Mouse (Mus musculus) embryonic fibroblast, embryonic 13.5 days (primary cell): ENCODE data around the gene Gpr156. TPM values are rescaled to one million over a fixed set of nuclear protein-coding genes. Genes with fewer than 3 reads are reported as not detected.
"Not testable (repeated sequence)": the region's sequence is repeated elsewhere in the genome, so short reads cannot be mapped to it uniquely, and the experiment has no call there.

ENCODE experiments used
- H3K27ac ChIP-seq: 2 replicates; pipeline ENCODE4 v1.5.1; 2012; ENCODE audit warnings: low read length, control low read depth, inconsistent platforms; ENCODE audit not compliant: insufficient read depth
- H3K4me1 ChIP-seq: 2 replicates; pipeline ENCODE4 v1.6.1; 2011; ENCODE audit warnings: low read length; ENCODE audit not compliant: control insufficient read depth, insufficient read depth
- H3K4me3 ChIP-seq: 2 replicates; pipeline ENCODE4 v1.5.1; 2011; ENCODE audit warnings: mild to moderate bottlenecking, control low read depth, low read length; ENCODE audit not compliant: insufficient read depth
- CTCF ChIP-seq: IDR thresholded peaks from 2 replicates; pipeline ENCODE4 v1.5.1; 2011; ENCODE audit warnings: mild to moderate bottlenecking, control low read depth, low read length, moderate library complexity, borderline replicate concordance; ENCODE audit not compliant: insufficient read depth
- POLR2A ChIP-seq: IDR thresholded peaks from 2 replicates; pipeline ENCODE4 v1.6.1; 2011; ENCODE audit warnings: low read depth, mild to moderate bottlenecking, control low read depth, low read length, moderate library complexity
- polyA plus RNA-seq: library from polyadenylated mRNA; stranded (reverse); fragments of >200 nt; gene quantifications from 2 replicates; pipeline ENCODE4 v1.2.4, GENCODE M21; 2011; ENCODE audit warnings: low read depth; ENCODE audit not compliant: missing spikeins, insufficient read length

The Gpr156 gene
- polyA plus RNA-seq, 1 experiment: 0.30 TPM

DNA sequence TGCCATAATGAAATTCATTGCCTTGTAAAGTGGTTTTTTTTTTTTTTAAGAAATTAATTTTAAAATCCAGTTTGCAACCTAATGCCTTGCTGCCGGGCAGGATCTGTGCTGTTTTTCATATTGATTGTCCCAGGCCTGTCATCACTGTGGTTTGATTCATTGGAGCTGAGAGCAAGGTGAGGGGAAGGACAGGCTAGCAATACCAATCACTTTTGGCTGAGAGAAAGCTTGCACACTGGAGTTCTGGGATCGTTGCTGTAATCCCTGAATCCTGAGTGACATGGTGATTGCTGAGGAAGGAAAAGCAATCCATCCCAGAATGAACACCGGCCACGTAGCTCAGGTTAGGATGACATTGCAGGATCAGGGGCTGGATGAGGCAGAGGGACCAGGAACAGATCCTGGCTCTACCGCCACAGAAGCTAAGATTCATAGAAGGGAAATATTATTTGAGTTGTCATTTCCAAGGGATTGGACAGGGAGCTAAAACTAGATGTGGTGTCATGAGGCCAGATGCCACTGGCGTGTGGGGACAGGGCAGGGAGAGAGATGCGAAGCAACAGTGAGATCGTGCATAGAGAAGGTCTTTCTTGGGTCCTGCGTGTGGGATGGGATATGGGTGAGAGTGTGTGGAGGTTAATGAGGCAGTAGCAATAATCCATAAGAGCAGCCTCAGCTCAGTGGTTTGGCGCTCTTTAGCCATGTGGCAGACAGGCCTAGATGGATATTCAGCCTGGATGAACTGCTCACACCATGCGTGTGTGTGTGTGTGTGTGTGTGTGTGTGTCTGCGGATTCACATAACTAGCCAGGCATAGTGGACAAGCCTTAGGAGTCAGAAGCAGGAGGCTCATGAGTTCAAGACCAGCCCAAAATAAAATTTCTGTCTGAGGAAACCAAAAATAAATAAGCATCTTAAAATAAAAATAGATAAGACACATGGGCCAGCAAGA lies 38.0 kb downstream of the Gpr156 start:
- TF ChIP-seq POLR2A (no peak), CTCF (no peak)

DNA sequence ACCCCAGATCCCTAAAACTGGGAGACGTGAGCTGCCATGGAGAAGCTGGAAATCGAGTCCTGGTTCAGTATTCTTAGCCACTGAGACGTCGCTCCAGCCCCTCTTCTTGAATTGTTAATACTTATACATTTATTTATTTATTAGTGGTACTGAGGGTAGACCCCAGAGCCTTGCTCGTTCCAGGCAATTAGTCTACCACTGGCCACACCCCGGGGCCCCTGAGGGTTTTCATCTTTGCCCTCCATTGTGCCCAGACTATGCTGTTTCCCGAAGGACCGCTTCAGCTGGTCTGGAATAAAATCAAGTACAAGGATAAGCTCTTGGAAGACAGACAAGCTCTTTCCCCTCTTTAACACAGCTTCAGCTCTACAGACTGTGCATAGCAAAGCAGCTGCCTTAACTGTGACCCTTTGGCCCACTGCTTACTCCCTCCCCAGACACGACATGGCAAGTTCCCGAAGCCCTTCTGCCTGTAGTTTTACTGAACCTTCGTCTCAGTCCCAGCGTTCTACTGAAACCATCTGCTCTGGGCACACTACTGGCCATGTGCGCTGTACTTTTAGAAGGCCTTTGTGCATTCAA lies 39.1 kb downstream of the Gpr156 start:
- TF ChIP-seq POLR2A (no peak), CTCF (no peak)
- H3K27ac ChIP-seq: no peak overlapping the region
- no peaks in the 10 kb centered on the region for H3K4me1 ChIP-seq
- H3K4me3 ChIP-seq: no peak overlapping the region

More for the DNA sequence above, 38.0 kb downstream of the Gpr156 start:
- H3K27ac ChIP-seq: no peak overlapping the region
- H3K4me3 ChIP-seq: no peak overlapping the region
- H3K4me1 ChIP-seq: no peaks in the 10 kb centered on the region

DNA sequence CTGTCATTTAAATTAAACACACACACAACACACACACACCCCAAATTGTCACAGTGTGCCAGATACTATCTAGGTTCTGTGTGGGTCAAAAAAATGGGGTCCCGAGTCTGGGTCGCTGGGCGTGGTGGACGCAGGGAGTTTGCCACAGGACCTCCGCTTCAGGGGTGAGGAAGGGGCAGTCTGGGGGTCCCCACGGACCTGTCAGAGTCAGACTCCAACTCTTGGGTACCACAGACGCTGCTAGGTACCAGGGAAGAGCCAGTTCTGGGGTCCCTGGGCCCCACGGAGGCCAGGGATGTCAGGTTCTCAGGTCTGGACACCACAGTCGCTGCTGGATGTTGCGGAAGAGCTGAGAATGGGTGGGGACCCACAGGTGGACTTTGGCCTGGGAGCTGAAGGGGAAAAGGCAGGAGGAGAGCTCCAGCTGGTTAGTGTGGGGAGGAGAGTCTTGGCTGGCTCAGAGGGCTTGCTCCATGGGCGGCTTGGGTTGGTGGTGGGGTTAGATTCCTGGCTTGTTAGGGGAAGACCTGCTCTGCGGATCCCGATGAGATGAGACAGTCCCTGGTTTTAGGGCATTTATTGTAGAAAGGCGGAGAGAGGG lies 39.9 kb downstream of the Gpr156 start:
- H3K4me3 ChIP-seq: no peak overlapping the region
- H3K4me1 ChIP-seq: no peaks in the 10 kb centered on the region
- H3K27ac ChIP-seq: no peak overlapping the region
- TF ChIP-seq POLR2A: no peak
- TF ChIP-seq CTCF: no peak

DNA sequence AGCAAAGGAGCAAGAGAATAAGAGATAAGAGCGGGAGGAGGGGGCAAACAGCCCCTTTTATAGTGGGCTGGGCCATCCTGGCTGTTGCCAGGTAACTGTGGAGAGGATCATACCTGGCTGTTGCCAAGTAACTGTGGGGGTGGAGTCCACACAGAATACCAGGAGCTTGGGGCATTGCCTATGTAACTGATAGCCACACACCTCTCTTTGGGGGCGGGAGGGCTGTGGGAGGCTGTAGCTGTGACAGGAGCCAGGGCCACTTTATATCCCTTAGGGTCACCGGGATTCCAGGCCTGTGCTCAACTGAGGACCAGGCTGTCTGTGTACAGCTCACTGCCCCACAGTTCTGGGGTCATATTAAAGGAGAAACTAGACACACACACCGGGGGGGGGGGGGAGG lies 40.5 kb downstream of the Gpr156 start:
- TF ChIP-seq CTCF: no peak
- no peak for TF ChIP-seq POLR2A
- Histone ChIP-seq H3K4me3 (no peak overlapping the region), H3K27ac (no peak overlapping the region), H3K4me1 (no peaks in the 10 kb centered on the region)

DNA sequence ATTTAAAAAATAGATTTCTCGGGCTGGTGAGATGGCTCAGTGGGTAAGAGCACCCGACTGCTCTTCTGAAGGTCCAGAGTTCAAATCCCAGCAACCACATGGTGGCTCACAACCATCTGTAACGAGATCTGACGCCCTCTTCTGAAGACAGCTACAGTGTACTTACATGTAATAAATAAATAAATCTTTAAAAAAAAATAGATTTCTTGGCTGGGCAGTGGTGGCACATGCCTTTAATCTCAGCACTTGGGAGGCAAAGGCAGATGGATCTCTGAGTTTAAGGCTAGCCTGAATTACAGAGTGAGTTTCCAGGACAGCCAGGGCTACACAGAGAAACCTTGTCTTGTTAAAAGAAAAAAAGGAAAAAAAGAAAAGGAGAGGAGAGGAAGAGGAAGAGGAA lies 46.4 kb downstream of the Gpr156 start:
- H3K27ac ChIP-seq, H3K4me3 ChIP-seq, H3K4me1 ChIP-seq: not testable (repeated sequence)

DNA sequence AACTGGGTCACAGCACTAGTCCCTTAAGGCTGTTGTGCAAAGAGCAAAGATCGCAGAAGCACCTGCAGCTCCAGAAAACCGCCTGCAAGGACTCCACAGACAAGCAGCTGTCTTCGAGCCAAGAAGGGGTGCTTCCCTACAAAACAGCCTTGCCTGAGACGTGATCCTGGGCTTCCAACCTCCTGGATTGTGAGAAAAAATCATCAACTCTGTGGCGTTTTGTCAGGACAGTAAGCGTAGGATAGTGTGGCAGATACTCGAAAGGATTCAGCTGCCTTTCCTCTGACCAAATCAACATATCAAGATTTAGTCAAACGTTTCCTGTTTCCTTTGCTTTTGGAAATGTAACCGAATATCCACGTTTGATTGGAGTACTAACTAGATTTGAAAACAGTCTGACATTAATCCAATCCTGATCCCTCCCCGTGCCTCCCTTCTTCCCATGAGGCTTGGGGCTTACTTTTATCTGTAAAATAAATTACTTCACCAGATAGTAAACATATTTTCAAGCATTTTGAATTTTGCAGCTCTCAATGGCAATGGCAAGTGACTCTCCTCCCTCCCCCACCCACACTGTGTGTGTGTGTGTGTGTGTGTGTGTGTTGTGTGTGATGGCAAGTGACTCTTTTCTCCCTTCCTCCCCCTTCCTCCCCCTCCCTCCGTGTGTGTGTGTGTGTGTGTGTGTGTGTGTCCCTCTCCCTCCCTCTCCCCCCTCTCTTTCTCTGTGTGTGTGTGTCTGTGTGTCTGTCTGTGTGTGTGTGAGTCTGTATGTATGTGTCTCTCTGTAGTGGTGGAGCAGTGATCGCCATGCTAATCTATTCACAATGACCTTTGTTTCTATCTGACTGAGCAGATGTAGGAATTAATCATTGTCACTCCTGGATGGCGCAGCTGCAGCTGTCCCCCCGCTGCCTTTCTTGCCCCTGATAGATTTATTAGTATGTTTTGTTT lies 47.3 kb downstream of the Gpr156 start:
- peaks cover 7% of the 10 kb centered on the region; the same call in 1 of the 2 replicates for H3K4me1 ChIP-seq
- H3K27ac ChIP-seq: no peak overlapping the region
- TF ChIP-seq CTCF: no peak
- no peak for TF ChIP-seq POLR2A
- H3K4me3 ChIP-seq: no peak overlapping the region

DNA sequence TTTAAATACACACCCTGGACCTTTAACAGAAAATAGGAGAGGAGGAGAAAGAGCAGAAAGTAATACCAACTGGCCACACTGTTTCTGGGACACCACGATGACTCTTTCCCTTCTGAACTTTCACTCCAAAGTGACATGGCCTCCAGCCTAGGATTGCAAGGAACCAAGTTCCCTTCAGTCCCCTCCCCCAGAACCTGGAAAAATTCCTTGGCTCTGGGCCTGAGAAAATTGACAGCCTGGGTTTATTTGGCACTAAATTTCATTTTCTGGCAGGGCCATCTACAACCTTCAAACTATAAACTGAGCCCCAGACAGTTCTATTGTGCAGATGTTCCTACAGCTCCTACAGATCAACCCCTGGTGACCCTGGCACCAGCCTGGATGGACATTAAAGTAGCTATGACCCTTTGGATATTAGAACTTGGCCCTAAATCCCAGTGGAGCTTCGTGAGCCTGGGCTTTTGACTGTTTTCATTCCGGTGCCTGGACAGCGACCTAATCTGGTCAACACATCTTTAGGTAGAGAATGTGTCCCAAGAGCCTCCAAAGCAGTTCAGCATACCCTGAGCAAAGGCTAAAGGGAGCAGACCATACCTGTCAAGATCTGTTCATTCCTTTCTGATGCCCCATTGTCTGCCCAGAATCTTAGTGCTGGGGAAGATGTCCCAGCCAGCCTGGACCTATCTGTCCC lies 48.2 kb downstream of the Gpr156 start:
- no peak overlapping the region for H3K4me3 ChIP-seq
- no peak overlapping the region for H3K27ac ChIP-seq
- peaks cover 7% of the 10 kb centered on the region; the same call in 1 of the 2 replicates for H3K4me1 ChIP-seq
- TF ChIP-seq CTCF (no peak), POLR2A (no peak)

DNA sequence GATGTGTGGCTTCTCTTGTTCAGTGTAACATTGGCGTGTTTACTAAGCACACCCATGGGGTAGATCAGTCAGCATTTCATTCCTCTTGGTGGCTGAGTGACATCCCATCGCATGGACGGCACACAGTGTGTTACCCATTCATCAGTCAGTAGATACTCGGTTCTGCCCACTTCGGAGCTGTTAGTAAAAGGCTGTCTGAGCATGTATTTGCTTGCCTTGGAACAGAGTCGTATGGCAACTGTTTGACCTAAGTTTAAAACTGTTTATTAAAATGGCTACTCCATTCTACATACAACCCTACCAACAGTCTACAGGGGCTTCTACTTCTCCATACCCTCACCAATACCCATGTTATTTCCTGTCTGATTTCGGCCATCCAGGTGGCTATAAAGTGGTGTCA lies 50.6 kb downstream of the Gpr156 start:
- no peak for TF ChIP-seq POLR2A
- TF ChIP-seq CTCF: no peak
- peaks cover 7% of the 10 kb centered on the region; the same call in 1 of the 2 replicates for H3K4me1 ChIP-seq
- H3K4me3 ChIP-seq: no peak overlapping the region
- no peak overlapping the region for H3K27ac ChIP-seq

DNA sequence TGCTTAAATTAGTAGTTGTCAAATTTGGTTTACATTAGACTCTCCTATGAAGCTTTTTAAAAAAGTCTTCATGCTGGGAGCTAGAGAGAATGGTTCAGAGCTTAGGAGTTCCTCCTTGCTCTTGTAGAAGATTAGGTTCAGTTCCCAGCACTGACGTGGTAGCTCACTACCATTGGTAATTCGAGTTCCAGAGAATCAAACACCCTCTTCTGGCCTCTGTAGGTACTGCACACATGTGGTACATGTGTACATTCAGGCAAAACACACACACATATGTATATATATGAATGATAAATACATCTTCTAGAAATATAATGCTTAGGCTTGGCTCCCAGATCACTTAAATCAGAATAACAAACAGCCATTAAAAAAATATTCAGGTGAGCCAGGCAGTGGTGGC lies 51.1 kb downstream of the Gpr156 start:
- peaks cover 7% of the 10 kb centered on the region; the same call in 1 of the 2 replicates for H3K4me1 ChIP-seq
- TF ChIP-seq POLR2A (no peak), CTCF (no peak)

More for the DNA sequence above, 51.1 kb downstream of the Gpr156 start:
- H3K27ac ChIP-seq: no peak overlapping the region
- no peak overlapping the region for H3K4me3 ChIP-seq
